In the genomic region with DNA sequence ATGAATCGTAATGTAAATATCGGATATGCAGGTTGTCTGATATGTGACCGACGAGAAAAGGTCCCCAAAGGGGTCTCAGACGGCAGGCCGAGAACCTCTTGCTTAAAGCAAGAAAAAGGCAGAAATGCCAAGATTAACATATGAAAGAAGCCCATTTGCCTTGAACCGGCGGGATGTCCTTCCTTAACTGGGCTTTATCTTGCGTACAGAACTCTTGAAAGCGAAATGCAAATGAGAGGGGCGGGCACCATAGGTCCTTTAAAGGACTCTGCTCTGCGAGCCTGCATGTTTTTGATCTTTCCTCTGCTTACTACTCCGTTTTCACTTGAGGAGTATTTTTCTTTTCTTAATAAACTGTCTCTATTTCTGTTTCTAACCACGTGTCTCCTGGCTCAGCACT, we compare ENCODE assay signal across 8 mouse cellular contexts. TPM values are rescaled to one million over a fixed set of nuclear protein-coding genes. Genes with fewer than 3 reads are reported as not detected.
DNase-seq lines count a peak whose midpoint lies in the region; ATAC-seq lines count a peak whose summit lies in the region.

No protein-coding gene starts in this region.

- H3K9ac ChIP-seq in lung, embryonic 15.5 days: no peak overlapping the region; the same call in 1 of the 2 replicates
- H3K9ac ChIP-seq in limb, embryonic 13.5 days: no peak overlapping the region

- H3K9me3 ChIP-seq in lung, embryonic 15.5 days: no peaks in the 10 kb centered on the region
- H3K9me3 ChIP-seq in limb, embryonic 13.5 days: no peaks in the 10 kb centered on the region

- 8% methylated on average over 14 of the region's 14 CpGs for WGBS in lung, embryonic 15.5 days
- 8% methylated on average over 14 of the region's 14 CpGs for WGBS in limb, embryonic 13.5 days

- H3K4me1 ChIP-seq in lung, embryonic 15.5 days: peaks cover 8% of the 10 kb centered on the region
- peaks cover 7% of the 10 kb centered on the region; the same call in 1 of the 2 replicates for H3K4me1 ChIP-seq in limb, embryonic 13.5 days

- no peak for DNase-seq in lung, postnatal 36 days
- DNase-seq in splenic B cell, adult 2 months (ENCODE audit: low read depth, low spot score): peak; percentile 27
- no peak for DNase-seq in gastrocnemius, adult 18-20 months (ENCODE audit: low spot score)
- no peak for DNase-seq in urinary bladder, postnatal 10 days (ENCODE audit: low spot score)

- H3K4me3 ChIP-seq in lung, embryonic 15.5 days: peak overlapping the region; percentile 27
- H3K4me3 ChIP-seq in limb, embryonic 13.5 days: peak overlapping the region; percentile 28

- ATAC-seq in lung, embryonic 15.5 days (ENCODE audit: borderline replicate concordance, extremely low read depth, low FRiP score, low TSS enrichment): no peak
- ATAC-seq in erythroid progenitor cell, adult 5-6 weeks (replicated peaks; ENCODE audit: low FRiP score, poor library complexity, severe bottlenecking): 0 out of 2 replicates have a peak, but pooled peaks have one; percentile 34
- no peak for ATAC-seq in limb, embryonic 13.5 days (ENCODE audit: low FRiP score, low read depth)
- no peak for ATAC-seq in activated CD4-positive, CD25-positive, alpha-beta regulatory T cell, adult 4 months

- no peak overlapping the region for H3K27ac ChIP-seq in lung, embryonic 15.5 days
- H3K27ac ChIP-seq in limb, embryonic 13.5 days: no peak overlapping the region

- H3K4me2 ChIP-seq in lung, embryonic 15.5 days: peak overlapping the region; percentile 50
- H3K4me2 ChIP-seq in limb, embryonic 13.5 days (replicated peaks): peak overlapping the region; percentile 46

- no peaks in the 10 kb centered on the region for H3K27me3 ChIP-seq in lung, embryonic 15.5 days
- H3K27me3 ChIP-seq in limb, embryonic 13.5 days: 0 out of 2 replicates have a peak, but pooled peaks cover under 1% of the 10 kb centered on the region
- H3K27me3 ChIP-seq in splenic B cell, adult 2 months (ENCODE audit: control insufficient read depth, insufficient read depth, low read length, poor library complexity, severe bottlenecking): no peaks in the 10 kb centered on the region

- no peaks in the 10 kb centered on the region for H3K36me3 ChIP-seq in lung, embryonic 15.5 days
- no peaks in the 10 kb centered on the region for H3K36me3 ChIP-seq in limb, embryonic 13.5 days
- H3K36me3 ChIP-seq in splenic B cell, adult 2 months (ENCODE audit: control insufficient read depth, insufficient read depth, low read length, poor library complexity, severe bottlenecking): no peaks in the 10 kb centered on the region

RNA-seq across cellular contexts. Expression of gene Btn2a2, which starts 3.3 kb away (rescaled TPM):
- 0.16 and 0.21 TPM in 2 replicates for polyA plus RNA-seq in lung, embryonic 15.5 days (2015; fragmentation: Nextera tagmentation; extraction: Ambion mirVana)
- not detected in 2 replicates for total RNA-seq in erythroid progenitor cell, adult 5-6 weeks (2015; ENCODE audit: low replicate concordance)
- total RNA-seq in erythroid progenitor cell, adult 5-6 weeks (2017; ENCODE audit: low replicate concordance): not detected in 2 replicates
- 1.4 and 1.5 TPM in 2 replicates for polyA plus RNA-seq in limb, embryonic 13.5 days (2015; fragmentation: Nextera tagmentation; extraction: Ambion mirVana)
- total RNA-seq in gastrocnemius, adult 18-20 months (2021): not detected
- polyA plus RNA-seq in activated CD4-positive, CD25-positive, alpha-beta regulatory T cell, adult 4 months (2017; shearing (Covaris generic)): not detected

RNA-seq across cellular contexts. Expression of gene Btn1a1, which starts 26.3 kb away (rescaled TPM):
- polyA plus RNA-seq in lung, embryonic 15.5 days (2015; fragmentation: Nextera tagmentation; extraction: Ambion mirVana): 0.14 and 0.26 TPM in 2 replicates
- total RNA-seq in erythroid progenitor cell, adult 5-6 weeks (2015; ENCODE audit: low replicate concordance): 1.4 and 4.2 TPM in 2 replicates
- 0.90 and 1.4 TPM in 2 replicates for total RNA-seq in erythroid progenitor cell, adult 5-6 weeks (2017; ENCODE audit: low replicate concordance)
- 0.19 and 0.45 TPM in 2 replicates for polyA plus RNA-seq in limb, embryonic 13.5 days (2015; fragmentation: Nextera tagmentation; extraction: Ambion mirVana)
- total RNA-seq in gastrocnemius, adult 18-20 months (2021): not detected
- polyA plus RNA-seq in activated CD4-positive, CD25-positive, alpha-beta regulatory T cell, adult 4 months (2017; shearing (Covaris generic)): not detected

RNA-seq across cellular contexts. Expression of gene Hist1h4h, which starts 38.9 kb away (rescaled TPM):
- 6.9 and 8.1 TPM in 2 replicates for polyA plus RNA-seq in lung, embryonic 15.5 days (2015; fragmentation: Nextera tagmentation; extraction: Ambion mirVana)
- total RNA-seq in erythroid progenitor cell, adult 5-6 weeks (2015; ENCODE audit: low replicate concordance): 323 and 492 TPM in 2 replicates
- 3,110 and 3,215 TPM in 2 replicates for total RNA-seq in erythroid progenitor cell, adult 5-6 weeks (2017; ENCODE audit: low replicate concordance)
- 4.1 and 8.4 TPM in 2 replicates for polyA plus RNA-seq in limb, embryonic 13.5 days (2015; fragmentation: Nextera tagmentation; extraction: Ambion mirVana)
- 100 to 1,000 TPM; 149 to 163 TPM for total RNA-seq in gastrocnemius, adult 18-20 months (2021)
- polyA plus RNA-seq in activated CD4-positive, CD25-positive, alpha-beta regulatory T cell, adult 4 months (2017; shearing (Covaris generic)): 1 to 10 TPM; 2.7 to 3.2 TPM

RNA-seq across cellular contexts. Expression of gene Hist1h2af, which starts 41.7 kb away (rescaled TPM):
- polyA plus RNA-seq in lung, embryonic 15.5 days (2015; fragmentation: Nextera tagmentation; extraction: Ambion mirVana): 6.2 and 8.4 TPM in 2 replicates
- total RNA-seq in erythroid progenitor cell, adult 5-6 weeks (2015; ENCODE audit: low replicate concordance): 180 and 320 TPM in 2 replicates
- 7,936 and 7,993 TPM in 2 replicates for total RNA-seq in erythroid progenitor cell, adult 5-6 weeks (2017; ENCODE audit: low replicate concordance)
- polyA plus RNA-seq in limb, embryonic 13.5 days (2015; fragmentation: Nextera tagmentation; extraction: Ambion mirVana): 9.3 and 10.0 TPM in 2 replicates
- total RNA-seq in gastrocnemius, adult 18-20 months (2021): 1 to 10 TPM in 1 of 2 experiments, under 1 TPM in 1; 0.73 to 1.9 TPM
- polyA plus RNA-seq in activated CD4-positive, CD25-positive, alpha-beta regulatory T cell, adult 4 months (2017; shearing (Covaris generic)): not detected

RNA-seq across cellular contexts. Expression of gene Hist1h3g, which starts 43.2 kb away (rescaled TPM):
- polyA plus RNA-seq in lung, embryonic 15.5 days (2015; fragmentation: Nextera tagmentation; extraction: Ambion mirVana): 9.5 and 10.8 TPM in 2 replicates
- total RNA-seq in erythroid progenitor cell, adult 5-6 weeks (2015; ENCODE audit: low replicate concordance): 573 TPM in 2 replicates
- 250 and 889 TPM in 2 replicates for total RNA-seq in erythroid progenitor cell, adult 5-6 weeks (2017; ENCODE audit: low replicate concordance)
- polyA plus RNA-seq in limb, embryonic 13.5 days (2015; fragmentation: Nextera tagmentation; extraction: Ambion mirVana): 9.8 and 10.9 TPM in 2 replicates
- total RNA-seq in gastrocnemius, adult 18-20 months (2021): under 1 TPM; 0.55 to 0.57 TPM
- 1 to 10 TPM in 1 of 2 experiments, not detected in 1; 1.1 TPM for polyA plus RNA-seq in activated CD4-positive, CD25-positive, alpha-beta regulatory T cell, adult 4 months (2017; shearing (Covaris generic))
